Mouse (Mus musculus) hindbrain, embryonic 16.5 days (tissue): Measurements from ENCODE around the gene Ube2o. TPM values are rescaled to one million over a fixed set of nuclear protein-coding genes. Genes with fewer than 3 reads are reported as not detected.
A peak's percentile ranks its signal among the peaks of the same experiment; 100 is the strongest.
"Not testable (repeated sequence)": the region's sequence is repeated elsewhere in the genome, so short reads cannot be mapped to it uniquely, and the experiment has no call there.

Experiments
- ATAC-seq: fragments of 200-750 bp; cut with Nextera tagmentation; 2 replicates; pipeline ENCODE4 v1.8.0; 2017; ENCODE audit warnings: moderate TSS enrichment, moderate library complexity
- H3K27ac ChIP-seq: fragments of 300-500 bp; sonication (generic); 2 replicates; pipeline ENCODE4 v1.5.1; 2014; ENCODE audit warnings: low read depth, mild to moderate bottlenecking, control low read depth, low read length, moderate library complexity
- H3K27me3 ChIP-seq: fragments of 300-500 bp; sonication (generic); replicated peaks from 2 replicates; pipeline ENCODE4 v1.6.1; 2014; ENCODE audit warnings: low read length; ENCODE audit not compliant: control insufficient read depth, insufficient read depth
- H3K36me3 ChIP-seq: fragments of 300-500 bp; sonication (generic); 2 replicates; pipeline ENCODE4 v1.6.1; 2014; ENCODE audit warnings: mild to moderate bottlenecking, low read length, moderate library complexity, mixed read lengths; ENCODE audit not compliant: control insufficient read depth, insufficient read depth
- H3K4me1 ChIP-seq: fragments of 300-500 bp; sonication (generic); 2 replicates; pipeline ENCODE4 v1.6.1; 2014; ENCODE audit warnings: low read depth, low read length; ENCODE audit not compliant: control insufficient read depth, insufficient read depth
- H3K4me2 ChIP-seq: fragments of 300-500 bp; sonication (generic); 2 replicates; pipeline ENCODE4 v1.6.1; 2014; ENCODE audit warnings: mild to moderate bottlenecking, low read length, control low read depth, moderate library complexity
- H3K4me3 ChIP-seq: fragments of 300-500 bp; sonication (generic); 2 replicates; pipeline ENCODE4 v1.5.1; 2014; ENCODE audit warnings: mild to moderate bottlenecking, low read length, control low read depth, moderate library complexity
- H3K9ac ChIP-seq: fragments of 300-500 bp; sonication (generic); 2 replicates; pipeline ENCODE4 v1.6.1; 2014; ENCODE audit warnings: low read depth, mild to moderate bottlenecking, control low read depth, low read length, moderate library complexity
- H3K9me3 ChIP-seq: fragments of 300-500 bp; sonication (generic); 2 replicates; pipeline ENCODE4 v1.6.1; 2014; ENCODE audit warnings: mild to moderate bottlenecking, low read length, moderate library complexity; ENCODE audit not compliant: control insufficient read depth
- WGBS: fragments of 180-500 bp; shearing (Covaris S2); extraction: QIAGEN DNeasy Blood & Tissue Kit; methylation state at CpG from one replicate; pipeline ENCODE4 v1.1.7; 2014; 5-methylcytosine and 5-hydroxymethylcytosine counted together
- polyA plus RNA-seq: library from polyadenylated mRNA; unstranded; fragments of >200 nt; fragmentation: Nextera tagmentation; extraction: Ambion mirVana; gene quantifications from 2 replicates; pipeline ENCODE4 v1.2.1, GENCODE M21; 2015

Ube2o gene
- polyA plus RNA-seq, 1 experiment from 2014 or later, result 16.4 TPM

- WGBS, result 75% methylated on average over 10 of the region's 10 CpGs
- H3K4me2 ChIP-seq, result no peak overlapping the region
- H3K36me3 ChIP-seq, result no peaks in the 10 kb centered on the region
- H3K9ac ChIP-seq, result no peak overlapping the region
- H3K27me3 ChIP-seq, result no peaks in the 10 kb centered on the region
- no peaks in the 10 kb centered on the region for H3K9me3 ChIP-seq
- no peak for ATAC-seq
- no peak overlapping the region for H3K4me3 ChIP-seq
- H3K27ac ChIP-seq, result 0 out of 2 replicates have a peak overlapping the region, but pooled peaks have one; percentile 1
- H3K4me1 ChIP-seq, result peaks cover 20% of the 10 kb centered on the region
Observed at GRCm38 (mm10) chr11:116616438-116617118, 35.3 kb upstream of the Ube2o start.

- WGBS, result 59% methylated on average over 13 of the region's 15 CpGs
- ATAC-seq, result no peak
- H3K9me3 ChIP-seq, result no peaks in the 10 kb centered on the region
- no peaks in the 10 kb centered on the region for H3K36me3 ChIP-seq
- no peaks in the 10 kb centered on the region for H3K27me3 ChIP-seq
- H3K9ac ChIP-seq, result no peak overlapping the region
- no peak overlapping the region for H3K4me3 ChIP-seq
- 0 out of 2 replicates have a peak overlapping the region, but pooled peaks have one; percentile 1 for H3K27ac ChIP-seq
- no peak overlapping the region for H3K4me2 ChIP-seq
- peaks cover 15% of the 10 kb centered on the region for H3K4me1 ChIP-seq
Observed at GRCm38 (mm10) chr11:116615735-116616437, 34.6 kb upstream of the Ube2o start.

GRCm38 (mm10) chr11:116613234-116613633, 32.0 kb upstream of the Ube2o start:
- 87% methylated on average over 6 of the region's 6 CpGs for WGBS
- H3K4me1 ChIP-seq, result no peaks in the 10 kb centered on the region

GRCm38 (mm10) chr11:116612554-116612953, 31.3 kb upstream of the Ube2o start:
- Histone ChIP-seq H3K36me3 (no peaks in the 10 kb centered on the region), H3K4me1 (no peaks in the 10 kb centered on the region)
- no peak for ATAC-seq

More at GRCm38 (mm10) chr11:116613234-116613633, 32.0 kb upstream of the Ube2o start:
- no peaks in the 10 kb centered on the region for H3K27me3 ChIP-seq
- no peak overlapping the region for H3K4me3 ChIP-seq
- H3K27ac ChIP-seq, result no peak overlapping the region
- ATAC-seq, result no peak
- H3K36me3 ChIP-seq, result no peaks in the 10 kb centered on the region
- no peaks in the 10 kb centered on the region for H3K9me3 ChIP-seq
- no peak overlapping the region for H3K9ac ChIP-seq
- H3K4me2 ChIP-seq, result no peak overlapping the region

GRCm38 (mm10) chr11:116611883-116612282, 30.6 kb upstream of the Ube2o start:
- Histone ChIP-seq H3K9ac (no peak overlapping the region), H3K4me3 (no peak overlapping the region), H3K36me3 (no peaks in the 10 kb centered on the region), H3K4me1 (no peaks in the 10 kb centered on the region), H3K27me3 (no peaks in the 10 kb centered on the region), H3K4me2 (no peak overlapping the region), H3K9me3 (no peaks in the 10 kb centered on the region), H3K27ac (no peak overlapping the region)
- 92% methylated on average over 9 of the region's 9 CpGs for WGBS
- ATAC-seq, result no peak

More at GRCm38 (mm10) chr11:116612554-116612953, 31.3 kb upstream of the Ube2o start:
- Histone ChIP-seq H3K27ac (no peak overlapping the region), H3K4me3 (no peak overlapping the region), H3K4me2 (no peak overlapping the region), H3K9ac (no peak overlapping the region), H3K27me3 (no peaks in the 10 kb centered on the region), H3K9me3 (no peaks in the 10 kb centered on the region)
- 94% methylated on average over 1 of the region's 1 CpGs for WGBS

- ATAC-seq, H3K4me3 ChIP-seq, H3K4me2 ChIP-seq, H3K9me3 ChIP-seq, H3K4me1 ChIP-seq, H3K9ac ChIP-seq, H3K27ac ChIP-seq, H3K27me3 ChIP-seq, H3K36me3 ChIP-seq: not testable (repeated sequence)
- 86% methylated on average over 9 of the region's 9 CpGs for WGBS
Observed at GRCm38 (mm10) chr11:116611168-116611567, 29.9 kb upstream of the Ube2o start.

- no peaks in the 10 kb centered on the region for H3K36me3 ChIP-seq
Observed at GRCm38 (mm10) chr11:116609965-116610630, 28.9 kb upstream of the Ube2o start.

GRCm38 (mm10) chr11:116607717-116608116, 26.5 kb upstream of the Ube2o start:
- no peak overlapping the region for H3K4me2 ChIP-seq
- H3K9me3 ChIP-seq, result no peaks in the 10 kb centered on the region
- no peak overlapping the region for H3K9ac ChIP-seq
- H3K4me3 ChIP-seq, result no peak overlapping the region
- H3K27me3 ChIP-seq, result no peaks in the 10 kb centered on the region
- H3K36me3 ChIP-seq, result no peaks in the 10 kb centered on the region
- H3K27ac ChIP-seq, result no peak overlapping the region
- 94% methylated on average over 3 of the region's 3 CpGs for WGBS
- H3K4me1 ChIP-seq, result no peaks in the 10 kb centered on the region
- ATAC-seq, result no peak

More at GRCm38 (mm10) chr11:116609965-116610630, 28.9 kb upstream of the Ube2o start:
- WGBS, result 82% methylated on average over 15 of the region's 15 CpGs
- no peaks in the 10 kb centered on the region for H3K4me1 ChIP-seq
- no peak for ATAC-seq
- H3K9ac ChIP-seq, result no peak overlapping the region
- H3K4me2 ChIP-seq, result no peak overlapping the region
- no peaks in the 10 kb centered on the region for H3K27me3 ChIP-seq
- H3K4me3 ChIP-seq, result no peak overlapping the region
- no peak overlapping the region for H3K27ac ChIP-seq
- H3K9me3 ChIP-seq, result no peaks in the 10 kb centered on the region

- Histone ChIP-seq H3K27ac (no peak overlapping the region), H3K9ac (no peak overlapping the region), H3K36me3 (no peaks in the 10 kb centered on the region), H3K4me2 (no peak overlapping the region), H3K4me3 (no peak overlapping the region), H3K4me1 (no peaks in the 10 kb centered on the region), H3K27me3 (no peaks in the 10 kb centered on the region), H3K9me3 (no peaks in the 10 kb centered on the region)
- 92% methylated on average over 12 of the region's 12 CpGs for WGBS
- ATAC-seq, result no peak
Observed at GRCm38 (mm10) chr11:116604097-116604496, 22.9 kb upstream of the Ube2o start.
